Mouse (Mus musculus) cortical plate, adult 2 months (tissue): ENCODE measurements around the gene Gpd1l.

Source experiments
- CTCF ChIP-seq: fragments of 200-500 bp; IDR thresholded peaks from 2 replicates; pipeline ENCODE4 v1.5.1; 2011; ENCODE audit warnings: mild to moderate bottlenecking, control low read depth, low read length; ENCODE audit not compliant: insufficient read depth; ENCODE audit errors: extremely low read depth
- POLR2A ChIP-seq: fragments of 200-500 bp; IDR thresholded peaks from 2 replicates; pipeline ENCODE4 v1.6.1; 2011; ENCODE audit warnings: mild to moderate bottlenecking, low read length, control low read depth; ENCODE audit not compliant: insufficient read depth; ENCODE audit errors: extremely low read depth

- TF ChIP-seq CTCF (no peak), POLR2A (no peak)
These were observed 43.9 kb upstream of the Gpd1l start for GRCm38 (mm10) chr9:114977461-114978280.
